Mouse (Mus musculus) E14TG2a.4 (cell line): ENCODE data around the gene Shisa6.

ENCODE experiments used
- H3K27me3 ChIP-seq: 2 replicates; pipeline ENCODE4 v1.6.1; 2014; ENCODE audit warnings: low read length, control low read depth; ENCODE audit not compliant: insufficient read depth
- H3K36me3 ChIP-seq: 2 replicates; pipeline ENCODE4 v1.6.1; 2014; ENCODE audit warnings: low read length, control low read depth; ENCODE audit not compliant: insufficient read depth
- H3K4me1 ChIP-seq: replicated peaks from 2 replicates; pipeline ENCODE4 v1.6.1; 2014; ENCODE audit warnings: low read depth, low read length, control low read depth
- H3K4me3 ChIP-seq: replicated peaks from 2 replicates; pipeline ENCODE4 v1.5.1; 2014; ENCODE audit warnings: mild to moderate bottlenecking, low read length
- H3K9me3 ChIP-seq: 2 replicates; pipeline ENCODE4 v1.6.1; 2014; ENCODE audit warnings: low read length, control low read depth
- CTCF ChIP-seq: conservative IDR thresholded peaks from 2 replicates; pipeline ENCODE4 v1.5.1; 2014; ENCODE audit warnings: low read length
- NANOG ChIP-seq: IDR thresholded peaks from 2 replicates; pipeline ENCODE4 v1.6.1; 2014; ENCODE audit warnings: borderline replicate concordance, low read length, mixed read lengths
- POU5F1 ChIP-seq: IDR thresholded peaks from 2 replicates; pipeline ENCODE4 v1.6.1; 2014; ENCODE audit warnings: low read length, borderline replicate concordance

Gene Shisa6

GRCm38 (mm10) chr11:66525371-66526045, at the start of gene Shisa6:
TSS of gene Shisa6 (minus strand) at chr11:66525964.
- TF ChIP-seq NANOG: no peak
- TF ChIP-seq CTCF: no peak
- TF ChIP-seq POU5F1: no peak
- H3K9me3 ChIP-seq: peaks cover 12% of the 10 kb centered on the region

GRCm38 (mm10) chr11:66573888-66574287, 48.1 kb upstream of the Shisa6 start:
- Histone ChIP-seq H3K4me1 (peaks cover 14% of the 10 kb centered on the region), H3K36me3 (no peaks in the 10 kb centered on the region), H3K4me3 (no peak overlapping the region), H3K9me3 (no peaks in the 10 kb centered on the region), H3K27me3 (no peaks in the 10 kb centered on the region)
- TF ChIP-seq CTCF: no peak
- TF ChIP-seq NANOG: peak; percentile 49; the same call in 1 of the 2 replicates
- no peak for TF ChIP-seq POU5F1

More at GRCm38 (mm10) chr11:66525371-66526045, at the start of gene Shisa6:
- H3K27me3 ChIP-seq: peaks cover 86% of the 10 kb centered on the region
- peak within 1 kb of the TSS; percentile 83 for H3K4me3 ChIP-seq
- peaks cover 17% of the 10 kb centered on the region for H3K4me1 ChIP-seq
- H3K36me3 ChIP-seq: no peaks in the 10 kb centered on the region

- TF ChIP-seq CTCF (no peak), POU5F1 (no peak), NANOG (no peak)
- Histone ChIP-seq H3K4me3 (no peak overlapping the region), H3K4me1 (peaks cover 33% of the 10 kb centered on the region), H3K9me3 (no peaks in the 10 kb centered on the region), H3K27me3 (no peaks in the 10 kb centered on the region), H3K36me3 (no peaks in the 10 kb centered on the region)
Measured at GRCm38 (mm10) chr11:66569045-66569444, 43.3 kb upstream of the Shisa6 start.

- no peak overlapping the region for H3K4me3 ChIP-seq
- no peak for TF ChIP-seq CTCF
- no peak for TF ChIP-seq NANOG
- TF ChIP-seq POU5F1: no peak
- peaks cover 27% of the 10 kb centered on the region for H3K4me1 ChIP-seq
- no peaks in the 10 kb centered on the region for H3K27me3 ChIP-seq
- H3K9me3 ChIP-seq: no peaks in the 10 kb centered on the region
- no peaks in the 10 kb centered on the region for H3K36me3 ChIP-seq
Measured at GRCm38 (mm10) chr11:66568386-66568791, 42.6 kb upstream of the Shisa6 start.

- Histone ChIP-seq H3K4me1 (peaks cover 25% of the 10 kb centered on the region), H3K4me3 (no peak overlapping the region), H3K9me3 (no peaks in the 10 kb centered on the region), H3K27me3 (no peaks in the 10 kb centered on the region), H3K36me3 (no peaks in the 10 kb centered on the region)
- no peak for TF ChIP-seq CTCF
Measured at GRCm38 (mm10) chr11:66567382-66567781, 41.6 kb upstream of the Shisa6 start.

- H3K4me1 ChIP-seq: peaks cover 6% of the 10 kb centered on the region
- no peaks in the 10 kb centered on the region for H3K36me3 ChIP-seq
- H3K27me3 ChIP-seq: no peaks in the 10 kb centered on the region
- H3K4me3 ChIP-seq: no peak overlapping the region
- TF ChIP-seq POU5F1 (no peak), CTCF (no peak), NANOG (no peak)
- H3K9me3 ChIP-seq: no peaks in the 10 kb centered on the region
Measured at GRCm38 (mm10) chr11:66562274-66562673, 36.5 kb upstream of the Shisa6 start.

GRCm38 (mm10) chr11:66537820-66538219, 12.1 kb upstream of the Shisa6 start:
- no peaks in the 10 kb centered on the region for H3K27me3 ChIP-seq
- peaks cover under 1% of the 10 kb centered on the region; the same call in 1 of the 2 replicates for H3K9me3 ChIP-seq
- no peaks in the 10 kb centered on the region for H3K4me1 ChIP-seq
- no peak overlapping the region for H3K4me3 ChIP-seq
- H3K36me3 ChIP-seq: no peaks in the 10 kb centered on the region
- TF ChIP-seq POU5F1: no peak
- TF ChIP-seq NANOG: no peak
- no peak for TF ChIP-seq CTCF

GRCm38 (mm10) chr11:66535866-66536265, 10.1 kb upstream of the Shisa6 start:
- TF ChIP-seq CTCF: no peak
- no peak for TF ChIP-seq POU5F1
- no peak for TF ChIP-seq NANOG

GRCm38 (mm10) chr11:66535156-66535555, 9.4 kb upstream of the Shisa6 start:
- Histone ChIP-seq H3K9me3 (peaks cover 16% of the 10 kb centered on the region; the same call in 1 of the 2 replicates), H3K27me3 (peaks cover 8% of the 10 kb centered on the region; the same call in 1 of the 2 replicates)
- TF ChIP-seq CTCF (no peak), POU5F1 (no peak), NANOG (no peak)

More at GRCm38 (mm10) chr11:66535866-66536265, 10.1 kb upstream of the Shisa6 start:
- no peak overlapping the region for H3K4me3 ChIP-seq
- H3K9me3 ChIP-seq: peaks cover 16% of the 10 kb centered on the region; the same call in 1 of the 2 replicates
- peaks cover 5% of the 10 kb centered on the region; the same call in 1 of the 2 replicates for H3K27me3 ChIP-seq
- no peaks in the 10 kb centered on the region for H3K4me1 ChIP-seq
- no peaks in the 10 kb centered on the region for H3K36me3 ChIP-seq

More at GRCm38 (mm10) chr11:66535156-66535555, 9.4 kb upstream of the Shisa6 start:
- Histone ChIP-seq H3K4me1 (no peaks in the 10 kb centered on the region), H3K36me3 (no peaks in the 10 kb centered on the region), H3K4me3 (no peak overlapping the region)
